Mouse (Mus musculus) olfactory bulb, adult 2 months (tissue): ENCODE measurements around the gene Dyrk1a.

Experiments used
- CTCF ChIP-seq: fragments of 200-500 bp; IDR thresholded peaks from 2 replicates; pipeline ENCODE4 v1.5.1; 2012; ENCODE audit warnings: low read depth, mild to moderate bottlenecking, low read length, moderate library complexity; ENCODE audit not compliant: insufficient read depth
- POLR2A ChIP-seq: fragments of 200-500 bp; IDR thresholded peaks from 2 replicates; pipeline ENCODE4 v1.6.1; 2012; ENCODE audit warnings: mild to moderate bottlenecking, low read depth, low read length, moderate library complexity; ENCODE audit not compliant: insufficient read depth

GRCm38 (mm10) chr16:94587461-94587860 is 17.7 kb downstream of the Dyrk1a start:
- TF ChIP-seq CTCF (no peak), POLR2A (no peak)
